In the genomic region with DNA sequence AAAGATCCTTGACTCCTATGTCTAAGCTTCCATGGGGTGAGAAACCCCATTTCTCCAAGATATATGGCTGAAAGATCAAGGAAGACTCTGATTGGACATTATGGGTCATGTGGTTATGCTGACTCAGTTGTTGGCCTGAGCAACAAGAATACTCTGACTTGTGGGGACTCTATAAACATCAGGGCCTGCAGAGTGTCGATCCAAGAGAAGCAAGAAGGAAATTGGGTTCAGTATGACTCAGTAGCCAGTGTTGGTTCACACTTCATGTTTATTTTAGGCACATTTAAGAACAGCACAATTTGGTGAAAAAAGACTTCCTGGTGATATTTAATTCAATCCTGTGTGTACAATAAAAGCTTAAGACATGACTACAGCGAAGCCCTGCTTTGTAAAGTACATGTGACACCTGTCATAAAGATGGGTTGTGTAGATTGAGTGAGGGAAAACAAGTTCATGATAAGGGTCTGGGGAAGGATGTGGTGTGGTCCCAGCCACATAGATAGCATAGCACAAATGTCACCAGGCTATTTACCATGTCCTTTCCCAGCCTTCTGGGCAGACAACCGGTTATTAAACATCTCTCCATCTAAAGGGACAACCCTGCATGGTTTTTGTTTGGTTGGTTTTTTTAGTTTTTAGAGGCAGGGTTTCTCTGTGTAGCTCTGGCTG, we compare ENCODE assay signal across 16 mouse cellular contexts. TPM values are rescaled to one million over a fixed set of nuclear protein-coding genes. Genes with fewer than 3 reads are reported as not detected.
DNase-seq lines count a peak whose midpoint lies in the region; ATAC-seq lines count a peak whose summit lies in the region.
"Had no signal": no experiment of that assay in that cellular context is flagged by ENCODE, and none has a peak within 500 bp of the region (broad histone marks: within the 10 kb centered on the region; RNA-seq: fewer than 3 reads in every experiment).

No protein-coding gene starts in this region.

- no peaks in the 10 kb centered on the region for H3K9me3 ChIP-seq in forebrain, embryonic 15.5 days
- H3K9me3 ChIP-seq in forebrain, embryonic 14.5 days (replicated peaks; ENCODE audit: control insufficient read depth, low read length): no peaks in the 10 kb centered on the region
- H3K9me3 ChIP-seq: embryonic facial prominence, embryonic 10.5 days; forebrain, embryonic 10.5 days had no signal

- H3K4me3 ChIP-seq in forebrain, embryonic 15.5 days: no peak overlapping the region
- H3K4me3 ChIP-seq in forebrain, embryonic 14.5 days (ENCODE audit: low read depth, low read length): no peak overlapping the region
- H3K4me3 ChIP-seq: embryonic facial prominence, embryonic 10.5 days; forebrain, embryonic 10.5 days had no signal

- H3K27me3 ChIP-seq in forebrain, embryonic 15.5 days: no peaks in the 10 kb centered on the region
- no peaks in the 10 kb centered on the region for H3K27me3 ChIP-seq in forebrain, embryonic 14.5 days (replicated peaks; ENCODE audit: control insufficient read depth, insufficient read depth, low read length)
- H3K27me3 ChIP-seq: Patski had no signal

- no peaks in the 10 kb centered on the region for H3K36me3 ChIP-seq in forebrain, embryonic 15.5 days
- no peaks in the 10 kb centered on the region for H3K36me3 ChIP-seq in forebrain, embryonic 14.5 days (ENCODE audit: control insufficient read depth, insufficient read depth, low read length)
- H3K36me3 ChIP-seq: embryonic facial prominence, embryonic 10.5 days; forebrain, embryonic 10.5 days had no signal

- 0 out of 2 replicates have a peak overlapping the region, but pooled peaks have one; percentile 34 for H3K27ac ChIP-seq in forebrain, embryonic 15.5 days (replicated peaks)
- H3K27ac ChIP-seq in forebrain, embryonic 14.5 days (ENCODE audit: low read depth, low read length): no peak overlapping the region
- H3K27ac ChIP-seq: embryonic facial prominence, embryonic 10.5 days; forebrain, embryonic 10.5 days had no signal

- WGBS in forebrain, embryonic 15.5 days: 91% methylated on average over 3 of the region's 3 CpGs
- WGBS in forebrain, embryonic 14.5 days: 86% methylated on average over 3 of the region's 3 CpGs

- no peak for DNase-seq in forebrain, embryonic 14.5 days (ENCODE audit: low spot score)
- peak; percentile 46 for DNase-seq in right cerebral cortex, adult 18-20 months
- DNase-seq in right cerebral cortex, postnatal 25 days: no peak
- DNase-seq in telencephalon, adult 2 months (ENCODE audit: low read depth, low spot score): peak; percentile 81
- DNase-seq in liver: no peak
- no peak for DNase-seq in urinary bladder, postnatal 4 days (ENCODE audit: low spot score in 2 of 2)
- DNase-seq: adrenal gland, adult 2 months; gastrocnemius, postnatal 36 days; kidney, adult 18-20 months; liver, postnatal 0 days; thymus, postnatal 25 days had no signal

- no peak overlapping the region for H3K4me2 ChIP-seq in forebrain, embryonic 15.5 days (replicated peaks)
- H3K4me2 ChIP-seq in forebrain, embryonic 14.5 days (ENCODE audit: low read length): no peak overlapping the region

- H3K9ac ChIP-seq in forebrain, embryonic 15.5 days (replicated peaks): no peak overlapping the region
- no peak overlapping the region for H3K9ac ChIP-seq in forebrain, embryonic 14.5 days (ENCODE audit: low read length)
- H3K9ac ChIP-seq: liver, postnatal 0 days had no signal

- no peak for ATAC-seq in forebrain, embryonic 15.5 days (replicated peaks)
- no peak for ATAC-seq in forebrain, embryonic 14.5 days
- peak; percentile 38; the same call in 1 of the 2 replicates for ATAC-seq in megakaryocyte, adult 5-6 weeks (ENCODE audit: poor library complexity, severe bottlenecking)
- ATAC-seq: liver, postnatal 0 days had no signal

- peaks cover 7% of the 10 kb centered on the region for H3K4me1 ChIP-seq in forebrain, embryonic 15.5 days
- H3K4me1 ChIP-seq in forebrain, embryonic 14.5 days (ENCODE audit: control insufficient read depth, insufficient read depth, low read length): peaks cover 3% of the 10 kb centered on the region; the same call in 1 of the 2 replicates

RNA-seq across cellular contexts. Expression of a gene that starts 44.0 kb away (rescaled TPM):
- polyA plus RNA-seq in forebrain, embryonic 15.5 days (2015; fragmentation: Nextera tagmentation; extraction: Ambion mirVana): 2.3 and 2.5 TPM in 2 replicates
- 2.0 and 2.1 TPM in 2 replicates for polyA plus RNA-seq in forebrain, embryonic 14.5 days (2014; fragmentation: Nextera tagmentation; extraction: Ambion mirVana)
- total RNA-seq in megakaryocyte, adult 5-6 weeks (2015): 11.5 and 11.6 TPM in 2 replicates
- total RNA-seq in megakaryocyte, adult 5-6 weeks (2017): 5.8 and 7.1 TPM in 2 replicates

Comparison
In these comparisons a context has a peak if more than half of its experiments do, and no peak if none do; other contexts are left out.
1. DNase-seq: peak in right cerebral cortex, adult 18-20 months (single experiment) and telencephalon, adult 2 months (single experiment); none in forebrain, embryonic 14.5 days (single experiment), right cerebral cortex, postnatal 25 days (single experiment), liver (single experiment) and urinary bladder, postnatal 4 days (0 of 2).